Mouse (Mus musculus): ENCODE data around the gene Npb.

- TF ChIP-seq POLR2A (IDR thresholded peaks at IDR 0.05; ENCODE audit: low read depth, low read length): 0 out of 2 replicates have a peak, but pooled peaks have one; percentile 5
- TF ChIP-seq CTCF (IDR thresholded peaks at IDR 0.05; ENCODE audit: borderline replicate concordance, insufficient read depth, low read length): no peak
Measured at GRCm38 (mm10) chr11:120576365-120576981, 31.8 kb upstream of the Npb start.

Measured in embryonic fibroblast, embryonic 13.5 days (primary cell).